Mouse (Mus musculus) right cerebral cortex, postnatal 4 days (tissue): ENCODE data around the gene Nat9.

ENCODE experiments used
- DNase-seq: peaks from one replicate; pipeline ENCODE4 v3.0.0-alpha.2; 2022

Gene Nat9

GRCm38 (mm10) chr11:115212116-115212515 lies 24.5 kb upstream of the Nat9 start:
- no peak for DNase-seq

- no peak for DNase-seq
Observed at GRCm38 (mm10) chr11:115209958-115210357, 22.3 kb upstream of the Nat9 start.

- no peak for DNase-seq
Observed at GRCm38 (mm10) chr11:115208776-115209732, 21.4 kb upstream of the Nat9 start.

- no peak for DNase-seq
Observed at GRCm38 (mm10) chr11:115208126-115208525, 20.5 kb upstream of the Nat9 start.

- DNase-seq, result no peak
Observed at GRCm38 (mm10) chr11:115202756-115203155, 15.1 kb upstream of the Nat9 start.

- DNase-seq, result peak; percentile 86
Observed at GRCm38 (mm10) chr11:115202316-115202715, 14.7 kb upstream of the Nat9 start.

- no peak for DNase-seq
Observed at GRCm38 (mm10) chr11:115200520-115200919, 12.9 kb upstream of the Nat9 start.

GRCm38 (mm10) chr11:115198932-115199384 lies 11.3 kb upstream of the Nat9 start:
- no peak for DNase-seq

- DNase-seq, result no peak
Observed at GRCm38 (mm10) chr11:115197558-115197957, 9.9 kb upstream of the Nat9 start.

- DNase-seq, result no peak
Observed at GRCm38 (mm10) chr11:115195933-115196332, 8.3 kb upstream of the Nat9 start.

GRCm38 (mm10) chr11:115194693-115195092 lies 7.0 kb upstream of the Nat9 start:
- DNase-seq, result no peak

- DNase-seq, result peak; percentile 30
Observed at GRCm38 (mm10) chr11:115192180-115192579, 4.5 kb upstream of the Nat9 start.

- DNase-seq, result no peak
Observed at GRCm38 (mm10) chr11:115189304-115189703, 1.6 kb upstream of the Nat9 start.

GRCm38 (mm10) chr11:115188539-115189231 lies 1.0 kb upstream of the Nat9 start:
- no peak for DNase-seq

- DNase-seq, result peak; percentile 100
Observed at GRCm38 (mm10) chr11:115187224-115187639, 427 bp downstream of the Nat9 start, which contains the start of gene Tmem104. Tmem104 (plus strand) TSS chr11:115187487.

GRCm38 (mm10) chr11:115184973-115185372 lies 2.7 kb downstream of the Nat9 start:
- DNase-seq, result no peak

GRCm38 (mm10) chr11:115181913-115182638 lies 5.6 kb downstream of the Nat9 start:
- DNase-seq, result peak; percentile 90

GRCm38 (mm10) chr11:115179881-115180280 lies 7.8 kb downstream of the Nat9 start:
- DNase-seq, result no peak

- peak; percentile 56 for DNase-seq
Observed at GRCm38 (mm10) chr11:115179191-115179590, 8.5 kb downstream of the Nat9 start.

GRCm38 (mm10) chr11:115178766-115179165 lies 8.9 kb downstream of the Nat9 start:
- DNase-seq, result no peak

GRCm38 (mm10) chr11:115177559-115178195 lies 10.0 kb downstream of the Nat9 start:
- peak; percentile 37 for DNase-seq

GRCm38 (mm10) chr11:115176399-115177190 lies 11.1 kb downstream of the Nat9 start:
- no peak for DNase-seq
